Mouse (Mus musculus) heart, postnatal 4 days (tissue): ENCODE data around the gene Ly6g6d. TPM values are rescaled to one million over a fixed set of nuclear protein-coding genes. Genes with fewer than 3 reads are reported as not detected.
"Not testable (repeated sequence)": the region's sequence is repeated elsewhere in the genome, so short reads cannot be mapped to it uniquely, and the experiment has no call there.

ENCODE experiments used
- DNase-seq: peaks from one replicate; pipeline ENCODE4 v3.0.0; 2021
- total RNA-seq, 2 experiments: library from RNA; stranded (reverse); gene quantifications; 2 replicates each; pipeline ENCODE4 v1.2.3; 2021

The Ly6g6d gene
- 1 to 10 TPM; 1.6 to 2.4 TPM for total RNA-seq

DNA sequence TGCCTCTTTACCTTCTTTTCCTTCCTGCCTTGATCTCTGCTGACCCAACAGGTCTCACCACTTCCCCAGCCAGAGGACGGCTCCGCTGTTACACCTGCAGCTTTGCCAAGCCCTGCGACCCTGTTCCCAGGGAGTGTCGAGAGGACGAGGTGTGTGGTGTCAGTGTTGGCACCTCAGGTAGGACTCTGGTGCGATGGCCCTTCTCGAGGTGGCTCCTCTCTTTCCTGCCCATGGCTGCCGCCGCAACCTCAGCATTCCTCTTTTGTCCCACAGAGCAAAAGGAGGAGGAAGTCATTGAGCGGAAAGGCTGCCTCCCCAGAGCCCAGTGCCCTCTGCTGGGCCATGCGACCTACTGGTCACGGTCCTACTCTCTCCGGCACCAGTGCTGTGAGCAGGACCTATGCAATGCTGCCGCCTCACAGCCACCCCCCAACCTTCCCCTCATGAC is at the start of gene Ly6g6d:
Gene Ly6g6d, minus strand, starts transcription at position 280 of the 448 bp plus-strand sequence.
- DNase-seq, result peak; percentile 71

DNA sequence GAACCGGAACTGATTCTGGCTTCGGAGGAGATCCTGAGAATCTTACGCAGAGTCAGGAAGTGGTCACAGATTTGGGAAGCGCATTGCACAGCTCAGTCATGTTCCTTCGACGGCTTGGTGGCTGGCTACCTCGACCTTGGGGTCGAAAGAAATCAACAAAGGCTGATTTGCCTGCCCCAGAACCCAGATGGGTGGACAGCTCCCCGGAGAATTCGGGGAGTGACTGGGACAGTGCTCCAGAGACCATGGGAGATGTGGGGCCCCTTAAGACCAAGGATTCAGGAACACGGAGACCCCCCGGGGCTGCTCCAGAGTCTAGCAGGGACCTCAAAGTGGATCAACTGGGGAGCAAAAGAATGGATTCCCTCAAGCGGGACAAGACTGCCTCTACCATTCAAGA is 49.2 kb upstream of the Ly6g6d start:
- DNase-seq, result no peak

DNA sequence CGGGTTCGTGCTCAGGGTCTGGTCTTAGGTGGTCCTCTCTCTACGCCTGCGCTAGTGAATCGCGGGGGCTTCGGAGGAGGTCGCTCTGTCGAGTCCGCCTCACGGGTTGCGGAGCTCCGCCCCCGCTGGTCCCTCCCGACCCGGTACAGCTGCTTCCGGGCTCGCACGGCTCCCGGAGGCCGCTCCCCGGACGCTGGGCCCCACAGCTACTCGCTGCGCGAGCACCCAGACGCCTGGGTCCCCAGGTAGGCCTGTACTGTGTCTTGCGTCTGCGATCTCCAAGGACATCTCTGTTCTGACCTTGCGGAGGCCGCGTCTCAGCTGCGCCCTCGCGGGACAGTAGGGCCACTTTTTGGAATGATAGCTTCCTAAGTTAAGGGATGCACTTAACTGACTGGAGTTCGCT is 48.3 kb upstream of the Ly6g6d start, which contains the start of gene D17H6S53E:
Gene D17H6S53E, plus strand, starts transcription at position 168 of the 406 bp plus-strand sequence.
- DNase-seq, result peak; percentile 81

DNA sequence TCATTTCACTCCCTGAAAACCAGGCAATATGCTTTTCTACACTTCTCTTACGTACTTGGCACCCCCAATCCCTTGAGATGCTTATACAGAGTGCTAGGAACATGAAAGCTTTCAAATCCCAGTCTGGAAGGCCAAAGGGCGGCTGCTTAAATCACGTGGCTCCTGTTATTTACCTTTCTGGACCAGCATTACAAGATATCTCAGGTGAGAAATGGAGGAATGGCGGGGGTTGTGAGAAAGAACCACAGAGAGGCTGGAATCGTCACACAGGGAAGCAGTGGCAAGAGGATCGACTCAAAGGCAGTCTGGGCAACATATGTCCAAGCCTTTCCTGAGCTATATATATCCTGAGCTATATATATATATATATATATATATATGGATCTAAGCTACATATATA is 47.7 kb upstream of the Ly6g6d start:
- DNase-seq, result no peak

DNA sequence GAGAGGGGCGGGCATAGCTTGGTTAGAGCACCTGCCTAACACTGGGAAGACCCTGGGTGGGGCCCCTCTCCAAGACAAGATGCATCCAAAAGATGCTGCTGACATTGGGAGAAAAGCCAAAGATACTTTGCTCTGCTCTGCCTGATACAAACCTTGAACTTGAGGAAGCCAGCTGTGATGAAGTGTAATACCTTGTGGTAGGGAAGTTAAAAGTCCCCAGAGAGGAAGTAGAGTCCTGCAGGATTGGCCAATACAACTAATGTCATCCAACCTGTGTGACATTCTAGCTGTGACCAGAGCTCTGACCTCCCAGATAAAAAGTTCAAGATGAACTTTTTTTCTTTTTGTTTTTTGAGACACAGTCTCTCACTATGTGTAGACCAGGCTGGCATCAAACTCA is 47.2 kb upstream of the Ly6g6d start:
- DNase-seq, result no peak

DNA sequence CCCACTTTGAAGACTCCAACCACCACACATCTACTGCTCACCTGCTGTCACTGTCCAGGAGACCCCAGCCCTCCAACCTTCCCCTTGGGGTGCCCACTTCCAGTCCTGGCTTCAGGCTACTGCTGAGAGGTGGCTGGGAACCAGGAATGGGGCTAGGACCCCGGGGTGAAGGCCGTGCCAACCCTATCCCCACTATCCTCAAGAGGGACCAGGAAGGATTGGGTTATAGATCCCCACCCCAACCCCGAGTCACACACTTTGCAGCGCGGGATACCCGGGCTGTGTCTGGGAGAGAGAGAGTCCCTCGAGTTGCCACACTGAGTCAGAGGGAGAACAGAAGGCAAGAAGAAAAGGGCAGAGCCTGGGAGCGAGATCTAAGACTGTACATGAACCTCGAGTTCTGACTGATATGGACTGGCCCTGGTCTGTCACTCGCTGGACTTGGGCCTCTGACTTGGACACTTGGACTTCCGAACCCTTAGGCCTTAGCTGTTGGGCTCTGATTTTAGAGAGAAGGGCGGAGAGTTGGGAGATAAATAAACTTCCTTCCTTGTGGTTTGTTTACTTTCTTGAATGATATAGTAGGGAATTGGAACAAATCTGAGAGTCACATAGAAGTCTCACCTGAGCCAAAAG is 46.5 kb upstream of the Ly6g6d start:
- DNase-seq, result not testable (repeated sequence)

DNA sequence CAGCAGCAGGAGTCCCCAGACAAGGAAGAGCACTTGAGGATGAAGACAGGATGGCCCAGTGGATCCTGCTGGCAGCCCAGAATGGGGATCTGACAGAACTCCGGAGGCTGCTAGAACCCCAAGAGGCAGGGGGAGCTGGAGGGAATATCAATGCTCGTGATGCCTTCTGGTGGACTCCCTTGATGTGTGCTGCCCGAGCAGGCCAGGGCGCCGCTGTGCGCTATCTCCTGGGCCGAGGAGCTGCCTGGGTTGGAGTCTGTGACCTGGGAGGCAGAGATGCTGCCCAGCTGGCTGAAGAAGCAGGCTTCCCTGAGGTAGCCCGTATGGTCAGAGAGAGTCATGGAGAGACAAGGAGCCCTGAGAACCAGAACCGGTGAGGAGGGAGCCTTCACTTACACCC is 45.4 kb upstream of the Ly6g6d start:
- not testable (repeated sequence) for DNase-seq

DNA sequence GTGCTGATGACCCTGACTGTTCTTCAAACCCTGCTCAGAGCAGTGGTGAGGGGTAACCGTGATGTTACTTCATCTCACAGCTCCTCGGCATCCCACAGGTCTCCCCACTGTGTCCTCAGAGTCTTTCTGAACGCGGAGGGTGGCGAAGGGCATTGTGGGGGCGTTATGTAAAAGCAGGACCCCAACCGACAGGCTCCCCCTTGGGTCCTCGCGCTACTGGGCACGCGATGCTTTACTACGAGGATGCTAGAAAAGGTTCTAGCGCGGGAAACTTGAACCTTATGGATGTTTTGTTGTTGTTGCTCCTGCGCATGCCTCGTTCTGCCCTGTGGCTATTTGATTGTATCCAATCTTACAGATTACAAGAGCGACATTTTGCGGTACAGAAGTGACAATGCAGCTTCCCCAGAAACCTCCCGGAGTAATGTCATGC is 44.0 kb upstream of the Ly6g6d start, which contains the start of gene Csnk2b:
Gene Csnk2b, minus strand, starts transcription at position 183 of the 433 bp plus-strand sequence.
- peak; percentile 55 for DNase-seq

DNA sequence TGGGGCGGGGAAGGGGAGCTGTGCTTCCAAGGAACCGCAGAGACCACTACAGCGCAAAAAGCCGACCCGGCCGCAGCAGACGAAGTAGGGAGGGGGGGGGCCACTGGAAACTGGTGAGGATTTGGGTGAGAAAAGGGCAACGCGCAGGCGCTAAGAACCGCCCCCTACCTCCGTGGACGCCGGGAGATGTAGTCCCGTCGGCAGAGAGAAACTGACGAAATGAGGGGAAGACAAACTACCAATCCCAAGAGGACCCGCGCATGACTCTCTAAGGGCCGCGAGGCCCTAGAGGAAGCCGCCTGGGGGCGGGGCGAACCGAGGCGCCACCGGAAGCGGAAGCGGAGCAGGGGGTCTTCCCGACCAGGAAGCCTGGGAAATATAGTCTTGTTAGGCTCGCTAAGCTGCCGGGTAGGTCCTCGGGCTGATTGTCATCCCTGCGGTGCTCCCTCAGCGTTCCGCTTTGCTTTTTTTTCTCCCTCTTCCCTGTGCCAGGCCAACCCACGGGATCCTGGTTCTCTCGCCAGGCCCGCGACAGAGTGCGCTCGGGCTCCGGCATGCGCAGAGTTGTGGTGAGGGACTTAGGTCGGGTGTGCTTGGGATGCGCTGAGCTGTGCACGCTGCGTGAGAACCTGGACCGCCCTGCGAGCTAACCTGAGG is 43.4 kb upstream of the Ly6g6d start, which contains the start of gene Gpank1:
Gene Gpank1, plus strand, starts transcription at position 313 of the 657 bp plus-strand sequence.
- peak; percentile 99 for DNase-seq

DNA sequence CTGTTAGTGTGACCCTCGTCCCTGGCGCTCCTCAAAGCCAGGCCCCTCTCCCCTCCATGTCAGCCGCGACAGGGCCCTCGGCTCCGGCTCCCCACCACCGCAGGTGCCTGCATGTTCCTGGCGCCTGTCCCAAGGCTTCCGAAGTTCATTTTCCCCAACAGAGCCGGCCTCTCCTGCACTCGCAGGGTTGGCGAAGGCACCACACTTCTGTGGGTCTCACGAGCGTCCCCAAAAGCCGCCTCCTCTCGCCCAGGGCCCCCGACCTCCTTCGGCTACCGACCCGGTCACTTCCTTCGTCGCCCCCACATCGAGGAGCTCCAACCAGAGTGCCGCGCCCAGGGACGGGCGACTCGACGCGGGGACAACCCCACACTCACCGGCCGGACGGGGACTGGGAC is 42.9 kb upstream of the Ly6g6d start:
- no peak for DNase-seq

DNA sequence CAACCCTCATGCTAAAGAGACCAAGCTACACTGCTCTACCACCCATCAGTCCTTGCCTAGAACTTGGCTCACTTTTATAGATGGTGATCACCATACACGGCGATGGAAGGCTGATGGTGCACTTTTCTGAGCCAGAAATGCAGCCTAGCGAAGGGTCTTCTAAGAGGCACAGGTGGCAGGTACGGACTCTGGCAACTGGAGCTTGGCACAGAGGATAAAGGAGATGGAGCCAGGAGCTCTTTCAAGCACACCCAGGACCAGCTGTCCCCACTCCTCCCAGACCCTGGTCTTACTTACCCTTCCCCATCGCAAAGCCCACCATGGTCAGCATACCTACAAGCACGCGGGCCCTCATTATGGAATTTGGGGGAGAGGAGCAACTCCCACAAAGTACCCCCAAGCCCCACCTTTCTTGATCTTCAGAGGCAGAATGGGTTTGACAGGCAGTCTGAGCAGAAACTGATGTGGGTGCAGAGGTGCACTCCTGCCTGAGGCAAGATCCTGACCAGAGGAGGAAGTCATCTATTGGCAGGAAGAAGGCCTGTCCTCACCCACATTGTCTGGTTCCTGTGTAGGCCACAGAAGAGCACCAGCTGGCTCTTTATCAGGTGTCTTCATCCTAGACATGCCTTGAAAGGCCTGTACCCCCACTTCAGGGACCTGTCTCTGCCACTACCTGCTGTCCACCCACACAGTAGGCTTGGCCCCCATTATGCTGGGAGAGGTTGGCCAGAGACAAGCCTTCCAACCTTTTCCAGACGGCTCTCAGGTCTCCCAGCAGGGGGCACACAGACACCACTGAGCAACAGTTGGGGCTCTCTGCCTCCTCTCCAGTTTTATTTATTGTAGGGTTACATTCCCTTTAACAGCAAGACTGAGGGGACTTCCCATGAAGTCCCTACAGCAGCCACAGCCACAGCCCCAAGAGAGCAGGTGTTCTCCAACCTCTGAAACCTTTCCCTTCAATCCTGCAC is 37.5 kb upstream of the Ly6g6d start, which contains the start of gene Ly6g5b:
Gene Ly6g5b, minus strand, starts transcription at position 383 of the 974 bp plus-strand sequence.
- peak; percentile 43 for DNase-seq

DNA sequence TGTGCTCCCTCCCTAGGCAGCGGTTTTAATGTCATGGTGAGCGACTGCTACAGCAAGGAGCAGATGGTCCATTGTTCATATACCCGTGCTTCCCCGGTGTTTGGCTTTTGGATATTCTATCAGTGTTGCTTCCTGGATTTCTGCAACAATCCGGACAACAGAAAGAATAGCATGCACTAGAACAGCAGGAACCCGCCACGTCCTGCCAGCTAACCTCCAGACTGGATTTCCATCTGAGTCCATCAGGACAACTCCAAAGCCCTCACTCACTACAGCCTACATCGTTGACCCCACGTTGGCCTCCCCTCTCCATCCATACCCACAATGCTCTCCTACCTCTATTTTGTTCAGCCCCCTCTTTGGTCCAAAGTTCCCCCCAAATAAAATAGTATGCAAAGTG is 33.9 kb upstream of the Ly6g6d start:
- DNase-seq, result no peak

DNA sequence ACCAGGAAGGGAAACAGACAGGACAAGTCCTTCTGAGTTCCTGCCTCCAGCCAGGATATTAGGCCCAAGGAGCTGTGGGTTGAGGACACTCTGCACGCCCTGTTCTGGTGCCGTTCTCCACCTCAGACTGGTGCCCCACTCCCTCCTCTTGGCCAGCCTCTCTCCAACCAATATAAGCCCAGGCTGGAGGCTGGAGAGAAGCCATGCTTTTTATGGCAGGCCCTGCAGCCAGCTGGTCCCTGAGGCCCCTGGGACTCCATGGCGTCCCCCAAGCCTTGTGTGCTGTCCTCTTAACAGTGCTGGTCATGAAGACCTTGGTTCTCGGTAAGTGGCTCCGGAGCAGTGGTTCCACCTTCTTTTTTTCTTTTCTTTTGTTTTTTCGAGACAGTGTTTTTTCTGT is 30.2 kb upstream of the Ly6g6d start, which contains the start of gene Ly6g5c:
Gene Ly6g5c, plus strand, starts transcription at position 183 of the 400 bp plus-strand sequence.
- DNase-seq, result no peak

DNA sequence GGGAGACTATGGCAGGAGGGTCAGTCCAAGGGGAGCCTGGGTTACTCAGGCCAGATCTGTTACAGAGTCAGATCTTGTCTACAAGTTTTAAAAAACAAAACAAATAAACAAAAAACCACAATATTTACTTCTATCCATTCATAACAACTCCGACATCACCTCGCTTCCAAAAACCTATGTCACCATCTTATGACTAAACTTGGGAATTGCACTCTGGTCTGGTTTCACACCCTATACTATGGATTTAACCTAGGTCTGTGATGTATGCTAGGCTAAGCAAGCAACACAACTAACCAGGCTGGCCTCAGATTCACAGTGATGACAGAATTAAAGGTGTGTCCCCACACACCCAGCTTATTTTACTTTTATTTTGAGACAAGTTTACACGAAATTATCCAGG is 28.7 kb upstream of the Ly6g6d start:
- no peak for DNase-seq

DNA sequence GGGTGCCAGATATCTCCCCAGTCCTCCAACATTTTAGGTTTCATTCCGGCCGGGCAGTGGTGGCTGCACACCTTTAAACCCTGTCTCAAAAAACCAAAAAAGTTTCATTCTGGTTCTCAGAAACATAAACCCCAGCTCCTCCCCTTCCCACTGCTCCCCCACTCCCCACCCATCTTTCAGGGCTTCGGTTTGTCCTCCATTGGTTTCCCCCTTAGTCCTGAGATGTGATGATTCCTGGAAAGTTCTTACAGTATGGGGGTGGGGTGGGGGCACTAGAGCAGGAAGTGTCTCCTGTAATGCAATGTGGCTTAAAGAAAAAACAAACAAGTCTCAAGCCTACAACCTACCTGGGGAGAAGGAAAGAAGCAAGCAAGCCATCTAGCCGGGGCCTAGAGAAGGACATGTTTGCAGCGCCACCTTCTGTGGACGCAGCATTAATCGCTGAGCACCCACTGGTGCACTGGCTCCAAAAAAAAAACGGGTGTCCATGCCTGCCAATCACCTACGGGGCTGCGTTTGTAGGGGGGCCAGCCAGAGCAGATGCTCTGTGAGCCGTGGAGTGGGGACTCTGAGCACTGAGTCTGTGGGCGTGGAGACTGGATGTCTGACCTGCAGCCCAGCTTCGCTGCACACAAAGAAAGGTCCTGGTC is 28.0 kb upstream of the Ly6g6d start:
- peak; percentile 49 for DNase-seq

DNA sequence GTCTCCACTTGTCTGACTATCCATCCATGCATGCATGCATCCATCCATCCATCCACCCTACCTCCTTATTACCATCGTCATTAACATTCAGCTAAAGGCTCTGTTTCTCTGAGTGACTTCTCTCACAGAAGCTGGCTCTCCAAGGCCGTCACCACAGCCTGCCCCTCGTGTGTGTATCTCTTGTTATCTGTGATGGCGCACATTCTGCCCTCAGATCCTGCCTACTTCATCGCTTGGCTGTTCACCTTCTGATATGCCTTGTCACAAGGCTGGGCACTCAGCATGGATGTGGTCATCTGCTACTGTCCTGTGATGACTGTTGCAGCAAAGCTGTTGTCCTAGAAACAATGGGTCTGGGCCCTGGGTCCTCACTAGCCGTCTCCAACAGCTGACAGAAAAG is 26.9 kb upstream of the Ly6g6d start:
- DNase-seq, result no peak

DNA sequence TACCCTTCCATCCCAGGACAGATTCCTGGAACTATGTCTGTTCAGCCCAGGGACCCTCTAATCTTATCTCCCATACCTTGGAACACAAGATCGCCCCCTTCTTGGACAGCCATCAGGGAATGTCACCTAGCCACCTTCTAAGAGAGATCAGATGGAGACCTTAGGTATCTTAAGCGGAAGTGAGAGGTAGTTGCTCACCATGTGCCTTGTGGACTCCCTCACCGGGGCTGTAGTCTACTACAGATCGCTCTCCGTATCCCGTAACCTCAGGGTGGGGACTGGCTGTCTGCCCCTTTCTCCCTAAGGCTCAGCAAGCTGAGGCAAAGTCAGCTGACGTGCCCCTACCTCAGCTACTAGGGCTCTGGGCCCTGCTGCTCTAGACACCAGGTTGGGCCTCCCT is 26.2 kb upstream of the Ly6g6d start:
- no peak for DNase-seq

DNA sequence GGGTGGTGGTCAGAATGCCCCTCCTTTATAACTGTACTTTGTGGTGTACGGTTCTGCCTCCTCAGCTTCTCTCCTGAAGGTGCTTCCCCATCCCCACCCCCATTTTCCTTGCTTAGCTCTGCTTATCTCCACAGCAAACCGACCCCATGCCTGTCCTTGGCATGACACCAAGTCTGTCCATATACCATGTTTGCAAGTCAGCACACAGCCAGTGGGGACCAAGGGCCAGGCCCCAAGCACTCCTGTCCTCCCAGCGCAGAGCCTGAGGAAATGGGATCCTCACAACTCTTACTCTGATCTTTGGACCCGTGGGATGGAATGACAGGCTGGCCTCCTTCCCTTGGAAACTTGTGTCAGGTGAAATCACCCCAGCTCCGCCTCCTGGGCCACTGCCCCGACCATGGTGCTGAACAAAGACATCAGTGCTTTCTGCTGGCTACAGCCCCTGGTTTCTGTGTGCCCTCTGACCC is 25.4 kb upstream of the Ly6g6d start:
- no peak for DNase-seq

DNA sequence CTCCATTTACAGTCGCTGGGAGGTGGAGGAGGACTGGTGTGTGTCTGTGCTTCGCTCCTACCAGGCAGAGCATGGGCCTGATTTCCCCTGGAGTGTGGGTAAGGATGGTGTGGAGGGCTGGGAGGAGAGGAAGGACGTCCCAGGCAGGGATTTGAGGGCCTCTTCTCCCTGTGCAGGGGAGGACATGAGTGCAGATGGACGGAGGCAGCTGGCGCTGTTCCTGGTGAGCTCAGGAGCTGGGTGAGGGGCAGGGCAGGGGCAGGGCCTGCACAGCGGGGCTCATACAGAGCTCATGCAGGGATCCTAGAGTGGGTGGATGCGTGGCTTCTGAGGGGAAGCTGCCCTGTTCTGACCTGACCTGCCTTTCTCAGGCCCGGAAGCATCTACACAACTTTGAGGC is 24.4 kb upstream of the Ly6g6d start:
- DNase-seq, result no peak

DNA sequence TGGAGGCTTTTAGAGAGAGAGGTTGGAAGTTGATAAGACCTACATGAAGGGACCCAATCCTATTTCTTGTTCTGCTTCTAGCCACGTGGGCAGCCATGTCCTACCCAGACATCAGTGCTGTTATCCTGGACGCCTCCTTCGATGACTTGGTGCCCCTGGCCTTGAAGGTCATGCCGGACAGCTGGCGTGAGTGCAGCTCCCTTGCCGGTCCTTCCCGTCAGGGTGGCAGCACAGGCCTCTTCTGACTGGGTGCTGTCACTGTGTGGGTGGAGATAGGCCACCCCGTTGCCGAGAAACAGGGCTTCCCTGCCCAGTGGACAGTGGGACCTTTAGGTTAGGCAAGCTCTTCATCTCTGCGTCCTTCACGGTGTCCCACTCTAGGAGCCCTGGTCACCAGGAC is 23.3 kb upstream of the Ly6g6d start:
- no peak for DNase-seq

DNA sequence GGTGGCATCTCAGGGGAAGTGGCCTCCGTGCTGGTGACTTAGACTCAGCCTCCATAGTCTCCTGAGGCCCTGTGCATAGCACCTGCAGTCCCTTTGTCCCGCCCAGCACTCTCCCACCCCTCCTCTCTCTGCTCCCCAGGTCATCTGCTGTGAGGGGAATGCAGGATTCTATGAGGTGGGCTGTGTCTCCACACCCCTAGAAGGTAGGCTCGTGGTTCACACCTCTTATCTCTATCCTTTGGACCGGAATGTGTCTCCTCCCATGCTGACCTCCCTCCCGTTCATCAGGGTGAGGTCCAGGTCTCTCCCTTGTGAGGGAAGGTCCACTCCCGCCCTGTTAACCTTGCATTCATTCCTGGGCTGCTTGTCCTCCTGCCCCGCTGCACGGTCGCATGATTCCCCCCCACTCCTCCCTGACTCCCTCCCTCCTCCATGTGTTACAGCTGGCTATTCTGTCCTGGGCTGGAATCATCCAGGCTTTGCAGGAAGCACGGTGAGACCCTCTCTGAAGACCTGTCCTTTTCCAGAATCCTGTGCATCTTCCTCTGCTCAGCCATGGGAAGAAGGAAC is 22.4 kb upstream of the Ly6g6d start:
- DNase-seq, result no peak
